Mouse (Mus musculus) fat pad, adult 2 months (tissue): ENCODE data around the gene Olfr403.
"Not testable (repeated sequence)": the region's sequence is repeated elsewhere in the genome, so short reads cannot be mapped to it uniquely, and the experiment has no call there.

Experiments
- DNase-seq: peaks from one replicate; pipeline ENCODE4 v3.0.0-alpha.2; 2011; ENCODE audit warnings: low read depth, low spot score; ENCODE audit errors: extremely low read depth

Olfr403 gene

GRCm38 (mm10) chr11:74185949-74186348, at the start of gene Olfr403:
Gene Olfr403, plus strand, starts transcription at chr11:74186249.
- DNase-seq: no peak

GRCm38 (mm10) chr11:74140001-74140400, 46.0 kb upstream of the Olfr403 start:
- not testable (repeated sequence) for DNase-seq

GRCm38 (mm10) chr11:74145866-74146265, 40.2 kb upstream of the Olfr403 start:
- DNase-seq: no peak

- DNase-seq: no peak
These were observed 32.8 kb upstream of the Olfr403 start, which contains the start of gene Olfr402 for GRCm38 (mm10) chr11:74153229-74153628. Gene Olfr402, plus strand, starts transcription at chr11:74153529.

GRCm38 (mm10) chr11:74168771-74169170, 17.3 kb upstream of the Olfr403 start:
- DNase-seq: no peak

- DNase-seq: no peak
These were observed 2.9 kb upstream of the Olfr403 start for GRCm38 (mm10) chr11:74183168-74183567.

GRCm38 (mm10) chr11:74183745-74184144, 2.3 kb upstream of the Olfr403 start:
- DNase-seq: no peak

- DNase-seq: no peak
These were observed 25.2 kb downstream of the Olfr403 start, which contains the start of gene Olfr43 for GRCm38 (mm10) chr11:74211279-74211678. Gene Olfr43, minus strand, starts transcription at chr11:74211379.

- DNase-seq: no peak
These were observed 55.2 kb downstream of the Olfr403 start for GRCm38 (mm10) chr11:74241201-74241600.
